Mouse (Mus musculus): ENCODE measurements around the gene Arhgef2.

The Arhgef2 gene

DNA sequence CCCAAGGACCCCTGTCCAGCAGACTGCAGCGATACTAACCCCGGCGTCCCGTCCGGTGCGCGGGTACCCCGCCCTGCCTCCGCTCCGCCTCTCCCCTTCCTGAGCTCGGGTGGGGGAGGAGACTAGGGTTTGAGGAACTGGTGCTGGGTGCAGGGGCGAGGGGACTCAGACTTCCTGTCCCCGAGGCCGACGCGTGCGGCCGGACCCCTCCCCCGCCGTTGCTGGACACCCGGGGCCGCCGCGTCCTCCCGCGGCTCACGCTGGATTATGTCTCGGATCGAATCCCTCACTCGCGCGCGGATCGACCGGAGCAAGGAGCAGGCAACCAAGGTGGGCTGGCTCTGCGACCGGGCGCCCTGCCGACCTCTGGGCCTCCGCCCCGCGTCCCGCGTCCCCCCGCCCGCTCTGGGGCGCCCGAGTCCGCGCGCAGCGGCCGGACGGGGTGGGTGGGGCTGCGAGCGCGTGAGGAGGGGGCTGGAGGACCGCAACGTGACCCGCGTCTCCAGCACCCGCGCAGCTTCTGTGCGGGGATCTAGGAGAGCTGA, 15.3 kb downstream of the Arhgef2 start:
- DNase-seq (ENCODE audit: low spot score), result peak; percentile 53

GRCm38 (mm10) chr3:88621537-88622112, 15.9 kb downstream of the Arhgef2 start:
- DNase-seq (ENCODE audit: low spot score), result peak; percentile 70

GRCm38 (mm10) chr3:88622113-88622940, 16.6 kb downstream of the Arhgef2 start:
- peak; percentile 61 for DNase-seq (ENCODE audit: low spot score)

DNA sequence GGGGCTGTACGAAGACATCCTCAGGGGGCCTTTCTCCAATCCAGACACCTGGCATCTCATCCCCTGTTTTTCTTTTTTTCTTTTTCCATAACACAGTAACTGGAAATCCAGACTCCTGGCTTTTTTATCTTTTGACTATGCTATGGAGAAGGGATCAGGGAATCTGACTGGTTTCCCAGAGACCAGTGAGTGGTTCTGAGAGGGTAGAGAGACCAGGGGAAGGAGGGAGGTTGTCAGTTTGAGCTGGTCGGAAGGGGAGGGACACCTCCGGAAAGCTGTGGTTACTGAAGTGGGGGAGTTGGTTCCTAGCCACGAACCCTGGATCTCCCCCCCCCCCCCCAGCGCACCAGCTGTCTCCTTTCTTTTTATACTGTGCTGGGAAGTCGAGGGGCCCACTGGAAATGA, 17.2 kb downstream of the Arhgef2 start:
- DNase-seq (ENCODE audit: low spot score), result peak; percentile 52

GRCm38 (mm10) chr3:88623346-88624135, 17.8 kb downstream of the Arhgef2 start:
- DNase-seq (ENCODE audit: low spot score), result peak; percentile 31

DNA sequence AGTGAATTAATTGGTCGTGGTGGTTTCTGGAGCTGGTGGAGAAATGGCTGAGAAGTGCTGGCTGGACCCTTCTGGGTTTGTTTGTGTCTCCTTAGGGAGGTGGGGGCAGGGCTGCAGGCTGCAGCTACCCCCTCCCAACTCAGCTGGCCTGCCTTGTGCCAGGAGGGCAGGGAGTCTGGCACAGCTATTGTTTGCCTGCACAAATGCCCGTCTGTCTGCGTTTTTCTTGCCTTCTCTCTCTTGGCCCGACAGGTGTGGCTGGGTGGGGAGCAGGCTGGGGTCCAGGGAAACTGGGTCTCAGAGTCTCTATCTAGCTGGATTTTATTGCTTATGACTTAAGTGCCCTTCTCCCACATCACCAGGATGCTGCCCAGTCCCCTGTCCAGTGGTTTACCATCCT, 18.6 kb downstream of the Arhgef2 start:
- DNase-seq (ENCODE audit: low spot score), result peak; percentile 16

DNA sequence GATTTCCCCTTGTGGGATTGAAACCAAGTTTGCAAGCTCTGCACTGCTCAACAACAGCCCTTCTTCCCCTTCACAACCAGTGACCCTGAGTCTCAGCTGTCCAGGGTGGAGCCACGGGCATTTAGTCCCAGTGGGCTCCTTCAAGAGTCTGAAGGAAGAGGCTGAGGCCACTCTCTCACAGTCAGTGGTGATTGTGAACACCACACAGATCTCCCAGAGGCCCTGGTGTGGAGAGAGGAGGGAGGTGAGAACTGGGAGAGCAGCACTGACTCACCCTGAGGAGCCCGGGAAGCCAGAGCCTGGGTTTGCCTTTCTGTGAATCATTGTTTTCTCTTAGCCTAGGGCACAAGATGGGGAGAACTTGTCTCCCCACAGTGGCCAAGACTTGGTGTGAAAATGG, 19.2 kb downstream of the Arhgef2 start:
- DNase-seq (ENCODE audit: low spot score), result peak; percentile 44

GRCm38 (mm10) chr3:88625531-88625930, 19.8 kb downstream of the Arhgef2 start:
- no peak for DNase-seq (ENCODE audit: low spot score)

DNA sequence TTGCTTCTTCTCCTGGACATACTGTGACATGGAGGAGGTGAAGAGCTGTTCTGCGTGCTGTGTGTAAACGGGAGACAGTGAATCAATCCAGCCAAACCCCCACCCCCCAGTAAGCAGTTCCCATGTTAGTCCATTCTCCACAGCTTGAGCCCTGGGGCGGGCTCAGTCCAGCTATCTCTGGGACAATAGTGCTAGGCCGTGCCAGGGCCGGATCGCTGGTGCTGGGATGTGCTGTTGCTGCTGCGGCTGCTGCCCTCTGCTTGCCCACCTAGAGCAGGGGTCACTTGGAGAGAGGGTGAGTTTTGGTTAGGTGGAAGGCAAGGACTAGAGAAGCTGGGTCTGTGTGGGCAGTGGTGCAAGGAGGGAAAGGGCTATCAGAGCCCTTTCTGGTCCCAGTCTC, 20.6 kb downstream of the Arhgef2 start:
- no peak for DNase-seq (ENCODE audit: low spot score)

DNA sequence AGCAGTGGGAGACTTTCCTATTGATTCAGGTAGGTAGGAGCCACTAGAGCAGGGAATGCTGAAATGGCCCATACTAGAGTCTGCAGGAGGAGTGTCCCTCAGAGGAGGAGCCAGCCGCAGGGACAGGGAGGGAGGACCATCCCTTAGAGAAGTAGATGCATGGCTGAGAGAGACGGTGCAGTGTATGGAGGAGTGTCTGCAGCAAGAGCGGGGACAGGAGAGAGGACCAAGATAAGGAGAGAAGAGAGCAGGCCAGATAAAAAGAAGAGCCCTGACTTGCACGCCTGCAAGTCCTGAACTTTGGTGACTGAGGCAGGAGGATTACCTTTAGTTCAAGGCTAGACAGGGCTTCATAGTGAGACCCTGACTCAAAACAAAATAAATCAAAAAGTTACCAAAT, 21.3 kb downstream of the Arhgef2 start:
- no peak for DNase-seq (ENCODE audit: low spot score)

DNA sequence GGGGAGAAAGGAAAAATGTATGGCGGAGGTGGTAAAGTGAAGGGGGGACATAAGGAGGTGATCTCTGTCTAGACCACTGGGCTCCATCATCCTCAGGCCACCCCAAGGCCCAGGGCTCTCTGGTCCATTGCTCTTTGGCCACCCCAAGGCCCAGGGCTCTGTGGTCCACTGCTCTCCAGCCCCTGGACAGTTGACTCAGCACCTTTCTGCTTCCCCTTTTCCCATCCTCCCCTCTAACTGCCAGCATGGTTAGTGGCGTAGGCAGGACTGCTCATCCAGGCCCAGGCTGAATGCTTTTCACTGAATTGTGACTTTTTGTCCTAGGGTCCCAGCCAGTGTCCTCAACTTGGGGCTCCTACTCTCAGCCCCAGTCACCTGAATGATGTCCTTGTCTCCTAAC, 21.8 kb downstream of the Arhgef2 start:
- DNase-seq (ENCODE audit: low spot score), result no peak

DNA sequence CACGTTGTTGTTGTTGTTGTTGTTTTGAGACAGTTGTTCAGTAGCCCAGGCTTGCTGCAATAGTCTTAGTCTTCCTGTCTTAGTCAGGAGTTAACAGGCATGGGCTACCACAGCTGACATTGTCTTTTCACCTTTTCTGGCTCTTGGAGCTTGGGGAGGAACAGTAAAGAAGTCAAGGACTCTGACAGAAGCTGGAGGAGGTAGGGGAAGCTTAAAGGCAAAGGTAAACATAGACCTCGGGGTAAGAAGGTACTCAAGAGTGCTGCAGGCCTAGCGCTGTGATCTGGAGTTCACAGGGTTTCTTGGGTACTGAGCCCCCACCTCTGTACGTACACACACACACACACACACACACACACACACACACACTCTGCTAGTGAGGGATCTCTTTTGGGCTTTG, 23.0 kb downstream of the Arhgef2 start:
- DNase-seq (ENCODE audit: low spot score), result no peak

DNA sequence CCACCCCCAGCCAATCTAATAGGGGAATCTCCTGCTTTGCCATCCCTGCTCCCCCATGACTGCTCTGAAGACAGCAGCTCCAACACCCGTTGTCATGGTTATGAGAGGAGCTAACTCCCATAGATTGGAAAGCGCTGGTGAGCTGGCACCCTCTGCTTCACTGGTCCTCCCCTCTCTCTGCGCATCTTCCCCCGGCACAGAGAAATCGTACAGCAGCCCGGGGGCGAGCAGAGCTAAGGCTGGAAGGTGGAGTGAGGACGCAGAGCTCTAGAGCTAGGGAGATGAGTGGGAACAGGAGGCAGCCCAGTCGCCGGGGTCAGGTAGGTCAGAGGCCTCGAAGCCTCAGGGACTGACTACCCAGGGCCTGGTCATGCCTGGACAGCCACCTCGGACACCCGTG, 23.5 kb downstream of the Arhgef2 start:
- no peak for DNase-seq (ENCODE audit: low spot score)

DNA sequence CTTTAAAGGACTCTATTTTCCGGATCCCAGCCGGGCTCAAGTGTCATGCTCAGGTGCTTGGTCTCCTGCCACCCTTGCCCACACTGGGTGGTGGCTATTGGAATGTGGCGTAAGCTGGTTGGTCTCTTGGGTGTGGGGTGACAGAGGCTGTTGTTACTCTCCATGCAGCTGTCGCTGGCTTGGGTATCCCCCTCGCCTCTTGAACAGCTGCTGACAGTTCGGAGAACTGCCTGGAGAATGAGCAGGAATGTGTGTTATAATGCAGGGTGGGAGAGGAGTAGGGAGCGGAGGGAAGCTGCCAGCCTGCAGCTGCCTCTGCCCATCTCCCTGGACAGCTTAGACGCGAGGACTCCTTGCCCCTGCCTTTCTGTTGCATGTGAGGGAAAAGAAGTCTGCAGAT, 24.3 kb downstream of the Arhgef2 start:
- no peak for DNase-seq (ENCODE audit: low spot score)

DNA sequence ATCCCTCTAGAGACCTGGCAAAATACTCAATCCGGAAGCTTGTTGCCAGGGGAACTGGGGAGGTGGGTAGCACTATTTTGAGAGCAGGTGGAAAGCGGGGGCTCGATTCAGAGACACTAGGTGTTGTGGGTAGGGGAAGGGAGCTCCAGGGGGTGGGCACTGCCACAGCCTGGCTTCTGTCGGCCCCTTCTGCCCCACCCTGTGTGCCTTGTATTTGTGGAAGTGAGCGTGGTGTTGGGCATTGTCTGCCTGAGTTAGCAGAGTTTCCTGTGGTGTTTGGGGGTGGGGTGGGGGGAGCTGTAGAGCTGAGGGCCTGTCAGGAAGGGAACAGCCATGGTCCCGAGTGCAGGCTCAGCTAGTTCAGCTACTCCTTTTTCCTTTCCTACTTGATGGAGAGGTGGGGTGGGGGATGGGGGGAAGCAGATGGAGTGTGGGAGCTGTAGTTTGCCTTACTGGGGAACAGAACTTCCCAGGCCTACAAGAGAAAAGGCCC, 25.1 kb downstream of the Arhgef2 start:
- DNase-seq (ENCODE audit: low spot score), result no peak

DNA sequence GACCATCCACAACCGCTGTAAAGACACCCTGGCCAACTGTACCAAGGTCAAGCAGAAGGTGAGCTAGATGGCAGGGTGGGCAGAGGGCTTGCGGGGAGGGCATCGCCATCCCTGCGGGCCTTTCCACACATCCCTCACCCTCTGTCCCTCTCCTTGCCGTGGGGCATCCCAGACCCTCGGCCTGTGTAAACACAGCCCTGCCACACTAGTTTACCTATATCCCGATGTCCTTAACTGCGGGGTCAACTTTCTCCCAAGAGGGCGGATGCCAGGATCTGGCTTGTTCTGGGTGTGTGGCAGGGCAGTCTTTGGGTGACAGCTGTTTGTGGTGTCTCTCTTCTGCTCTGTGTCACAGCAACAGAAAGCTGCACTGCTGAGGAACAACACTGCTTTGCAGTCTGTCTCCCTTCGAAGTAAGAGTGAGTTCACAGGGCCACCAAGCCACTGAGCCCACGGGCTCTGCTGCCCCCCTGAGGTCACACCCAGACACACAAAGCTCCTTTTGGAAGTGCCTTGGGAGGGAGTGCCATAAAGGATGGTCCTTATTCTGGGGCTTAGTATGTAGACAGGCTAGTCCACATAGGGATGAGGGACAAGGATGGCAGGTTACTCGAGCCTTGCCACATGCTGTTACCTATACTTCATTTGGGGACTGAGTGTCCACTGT, 26.3 kb downstream of the Arhgef2 start:
- peak; percentile 26 for DNase-seq (ENCODE audit: low spot score)

DNA sequence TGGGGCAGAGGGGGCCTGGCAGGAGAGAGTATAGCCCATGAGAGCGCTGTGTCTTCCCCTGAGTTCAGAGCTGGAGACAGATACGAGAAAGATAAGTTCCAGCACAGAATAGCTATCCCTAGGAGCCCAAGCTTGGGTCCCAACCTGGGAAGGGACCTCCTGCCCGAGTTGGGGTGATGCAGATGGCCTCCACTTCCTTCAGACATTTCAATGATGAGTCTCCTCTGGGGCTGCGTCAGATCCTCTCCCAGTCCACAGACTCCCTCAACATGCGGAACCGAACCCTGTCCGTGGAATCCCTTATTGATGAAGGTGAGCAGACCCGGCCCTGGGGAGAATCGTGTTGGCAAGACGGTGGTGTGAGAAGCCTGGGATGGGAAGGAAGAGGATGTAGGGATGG, 27.3 kb downstream of the Arhgef2 start:
- DNase-seq (ENCODE audit: low spot score), result no peak

- no peak for DNase-seq (ENCODE audit: low spot score)
Measured at GRCm38 (mm10) chr3:88635506-88636275, 29.9 kb downstream of the Arhgef2 start.

DNA sequence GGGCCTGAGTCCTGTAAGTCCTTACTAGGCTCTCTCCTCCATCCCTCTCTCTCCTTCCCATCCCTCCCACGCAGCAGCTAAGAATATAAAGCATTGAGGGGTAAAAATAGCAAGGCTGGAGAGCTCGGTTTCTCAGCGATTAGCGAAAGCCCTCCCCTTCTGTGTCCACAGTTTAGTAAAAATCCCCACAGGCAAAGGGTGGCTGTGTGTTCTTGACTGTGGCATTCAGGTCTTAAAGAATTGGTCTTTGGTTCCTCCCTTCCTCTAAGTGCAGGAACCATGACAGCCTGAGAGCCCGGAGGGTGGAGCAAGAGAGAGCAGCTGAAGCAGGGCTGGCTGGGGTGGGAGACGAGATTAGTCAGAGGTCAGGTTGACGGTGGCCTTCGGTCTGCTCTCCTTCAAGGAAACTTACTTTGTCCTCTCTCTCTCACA, 30.8 kb downstream of the Arhgef2 start:
- no peak for DNase-seq (ENCODE audit: low spot score)

- DNase-seq (ENCODE audit: low spot score), result no peak
Measured at GRCm38 (mm10) chr3:88637134-88637533, 31.4 kb downstream of the Arhgef2 start.

- no peak for DNase-seq (ENCODE audit: low spot score)
Measured at GRCm38 (mm10) chr3:88639239-88639638, 33.5 kb downstream of the Arhgef2 start.
